In the genomic region with DNA sequence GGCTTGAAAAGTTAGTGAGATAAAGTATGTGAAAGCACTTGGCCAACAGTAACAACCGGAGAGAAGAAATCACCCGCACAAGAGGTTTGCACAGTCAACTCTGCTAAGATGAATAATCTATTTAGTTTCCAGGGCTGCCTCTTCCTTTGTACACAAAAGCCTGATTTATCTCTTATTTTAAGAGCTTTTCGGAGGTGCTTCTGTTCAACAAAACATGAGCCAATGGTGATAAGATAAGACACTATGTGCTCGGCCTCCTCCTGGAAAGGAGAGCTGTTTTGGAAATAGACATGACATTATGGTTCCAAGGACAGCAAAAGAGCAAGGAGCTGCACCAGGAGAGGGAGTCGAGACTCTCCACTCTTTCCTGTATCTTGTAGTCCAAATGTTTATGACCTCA, we compare ENCODE assay signal across 1 mouse cellular context.
TF ChIP-seq lines count a peak whose summit lies in the region.

No protein-coding gene starts in this region.

TF ChIP-seq in MEL, 35 proteins besides CTCF, POLR2A, EP300 and RAD21 (continued from another document):
- TF ChIP-seq MYC (IDR thresholded peaks at IDR 0.05; ENCODE audit: low read depth, low read length) = no peak
- peak; percentile 72 for TF ChIP-seq GATA1 (IDR thresholded peaks at IDR 0.05; ENCODE audit: low read depth, low read length)
- TF ChIP-seq RCOR1 (IDR thresholded peaks at IDR 0.05; ENCODE audit: low read depth, low read length) = peak; percentile 21; the same call in 1 of the 2 replicates
- TF ChIP-seq ETS1 (IDR thresholded peaks at IDR 0.05; ENCODE audit: low read depth, low read length) = peak; percentile 49; the same call in 1 of the 2 replicates
